Comparison of ENCODE assay signal across 11 mouse cellular contexts in the genomic region with DNA sequence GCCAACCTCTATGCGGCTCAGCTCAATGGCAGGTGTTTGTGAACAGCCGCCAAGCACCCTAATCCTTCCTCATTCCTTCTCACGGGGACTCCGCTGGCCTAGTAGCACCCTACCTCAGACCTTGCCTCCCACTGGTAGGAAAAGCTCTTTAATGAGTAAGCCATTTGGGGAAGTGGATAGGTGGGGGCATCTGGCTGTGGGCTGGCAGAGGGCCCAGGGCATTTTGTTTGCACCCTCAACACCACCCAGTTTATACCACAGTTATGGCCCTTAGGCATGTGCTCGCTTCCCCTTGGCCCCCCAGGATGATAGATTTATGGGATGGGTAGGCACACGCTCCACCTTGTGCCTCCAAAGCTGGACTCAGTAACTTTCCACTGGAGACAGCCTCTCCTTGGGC. TPM values are rescaled to one million over a fixed set of nuclear protein-coding genes. Genes with fewer than 3 reads are reported as not detected.
DNase-seq lines count a peak whose midpoint lies in the region; ATAC-seq and TF ChIP-seq lines count a peak whose summit lies in the region.
"Had no signal": no experiment of that assay in that cellular context is flagged by ENCODE, and none has a peak within 500 bp of the region (broad histone marks: within the 10 kb centered on the region; RNA-seq: fewer than 3 reads in every experiment).

No protein-coding gene starts in this region.

- TF ChIP-seq POLR2A in MEL (IDR thresholded peaks at IDR 0.05; ENCODE audit: control insufficient read depth in 1 of 2, insufficient read depth in 1 of 2, low read depth in 1 of 2, low read length in 2 of 2, poor library complexity in 1 of 2), result no peak

- H3K79me2 ChIP-seq in MEL (ENCODE audit: control insufficient read depth, insufficient read depth, low read length, poor library complexity), result no peaks in the 10 kb centered on the region

- no peak for TF ChIP-seq CTCF in MEL (IDR thresholded peaks at IDR 0.05 in 2 of 3, conservative IDR thresholded peaks at IDR 0.05 in 1 of 3; ENCODE audit: control insufficient read depth in 1 of 3, insufficient read depth in 1 of 3, low read depth in 2 of 3, low read length in 3 of 3, poor library complexity in 1 of 3, severe bottlenecking in 1 of 3)
- TF ChIP-seq CTCF in intestine, postnatal 0 days (IDR thresholded peaks at IDR 0.05; ENCODE audit: low read depth), result no peak
- TF ChIP-seq CTCF in lung, postnatal 0 days (IDR thresholded peaks at IDR 0.05), result no peak

- peaks cover 0 to 3% of the 10 kb centered on the region in 2 experiments; a peak in 1 of 4 replicates for H3K27me3 ChIP-seq in MEL (ENCODE audit: control insufficient read depth in 1 of 2, insufficient read depth in 2 of 2, low read length in 2 of 2)
- no peaks in the 10 kb centered on the region for H3K27me3 ChIP-seq in intestine, postnatal 0 days (replicated peaks; ENCODE audit: control insufficient read depth, insufficient read depth, low read length)
- no peaks in the 10 kb centered on the region for H3K27me3 ChIP-seq in lung, postnatal 0 days (replicated peaks; ENCODE audit: insufficient read depth, low read length)

- TF ChIP-seq RAD21 in MEL (IDR thresholded peaks at IDR 0.05; ENCODE audit: low read depth, low read length), result no peak

- peak; percentile 78 for ATAC-seq in intestine, postnatal 0 days
- ATAC-seq in lung, postnatal 0 days, result peak; percentile 38
- ATAC-seq in frontal cortex, adult (ENCODE audit: low TSS enrichment), result no peak
- ATAC-seq: forebrain, embryonic 13.5 days had no signal

- H3K4me2 ChIP-seq in intestine, postnatal 0 days (replicated peaks; ENCODE audit: low read depth), result no peak overlapping the region
- H3K4me2 ChIP-seq in lung, postnatal 0 days (replicated peaks; ENCODE audit: low read depth, low read length), result no peak overlapping the region
- H3K4me2 ChIP-seq: forebrain, embryonic 13.5 days; heart, embryonic 12.5 days; liver, embryonic 15.5 days had no signal

- no peak overlapping the region for H3K27ac ChIP-seq in MEL (ENCODE audit: control insufficient read depth, low read depth, low read length)
- no peak overlapping the region for H3K27ac ChIP-seq in intestine, postnatal 0 days (ENCODE audit: low read depth, low read length)
- no peak overlapping the region for H3K27ac ChIP-seq in lung, postnatal 0 days (ENCODE audit: low read length)
- H3K27ac ChIP-seq: forebrain, embryonic 13.5 days; liver, embryonic 15.5 days had no signal

- H3K4me3 ChIP-seq in MEL (ENCODE audit: control insufficient read depth in 1 of 2, insufficient read depth in 1 of 2, low read depth in 2 of 2, low read length in 2 of 2), result no peak overlapping the region
- H3K4me3 ChIP-seq in intestine, postnatal 0 days (ENCODE audit: low read depth, low read length), result no peak overlapping the region
- H3K4me3 ChIP-seq in lung, postnatal 0 days (ENCODE audit: low read depth, low read length), result no peak overlapping the region
- H3K4me3 ChIP-seq: forebrain, embryonic 13.5 days; heart, embryonic 12.5 days; liver, embryonic 15.5 days had no signal

- no peak overlapping the region for H3K9ac ChIP-seq in MEL (ENCODE audit: control insufficient read depth, low read depth, low read length, poor library complexity, severe bottlenecking)
- no peak overlapping the region for H3K9ac ChIP-seq in intestine, postnatal 0 days (ENCODE audit: low read depth, low read length)
- no peak overlapping the region for H3K9ac ChIP-seq in lung, postnatal 0 days (replicated peaks; ENCODE audit: low read depth)
- H3K9ac ChIP-seq: forebrain, embryonic 13.5 days; heart, embryonic 12.5 days; liver, embryonic 15.5 days had no signal

- TF ChIP-seq EP300 in MEL (IDR thresholded peaks at IDR 0.05; ENCODE audit: low read depth in 1 of 2, low read length in 2 of 2), result no peak
- no peak for TF ChIP-seq EP300 in lung, postnatal 0 days (IDR thresholded peaks at IDR 0.05)

- H3K4me1 ChIP-seq in MEL (ENCODE audit: control insufficient read depth in 1 of 2, insufficient read depth in 2 of 2, low read length in 2 of 2), result peaks cover 0 to 9% of the 10 kb centered on the region in 2 experiments; a peak in 2 of 4 replicates
- peaks cover 14% of the 10 kb centered on the region for H3K4me1 ChIP-seq in intestine, postnatal 0 days (replicated peaks; ENCODE audit: control insufficient read depth, insufficient read depth, low read length)
- peaks cover 10% of the 10 kb centered on the region; the same call in 1 of the 2 replicates for H3K4me1 ChIP-seq in lung, postnatal 0 days (ENCODE audit: insufficient read depth, low read depth, low read length)

- no peaks in the 10 kb centered on the region for H3K36me3 ChIP-seq in MEL (ENCODE audit: control insufficient read depth in 1 of 2, insufficient read depth in 2 of 2, low read length in 2 of 2)
- no peaks in the 10 kb centered on the region; the same call in 1 of the 2 replicates for H3K36me3 ChIP-seq in intestine, postnatal 0 days (ENCODE audit: control insufficient read depth, insufficient read depth)
- no peaks in the 10 kb centered on the region for H3K36me3 ChIP-seq in lung, postnatal 0 days (ENCODE audit: insufficient read depth, low read length)
- H3K36me3 ChIP-seq: heart, embryonic 12.5 days; liver, embryonic 15.5 days had no signal

- WGBS in intestine, postnatal 0 days, result 41% methylated on average over 6 of the region's 6 CpGs
- WGBS in lung, postnatal 0 days, result 55% methylated on average over 6 of the region's 6 CpGs

- H3K9me3 ChIP-seq in MEL (replicated peaks; ENCODE audit: insufficient read depth, low read length), result no peaks in the 10 kb centered on the region
- no peaks in the 10 kb centered on the region for H3K9me3 ChIP-seq in intestine, postnatal 0 days (ENCODE audit: control insufficient read depth)
- H3K9me3 ChIP-seq in lung, postnatal 0 days (ENCODE audit: low read length), result no peaks in the 10 kb centered on the region
- H3K9me3 ChIP-seq: forebrain, embryonic 13.5 days; heart, embryonic 12.5 days; liver, embryonic 15.5 days had no signal

- peak; percentile 43 for DNase-seq in 3134 (ENCODE audit: extremely low read depth, insufficient read length, low spot score)
- peak; percentile 52 for DNase-seq in MEL (ENCODE audit: low read depth, low spot score)
- peak; percentile 76 for DNase-seq in lung, postnatal 0 days (ENCODE audit: low spot score)
- no peak for DNase-seq in neural tube, embryonic 10.5 days (ENCODE audit: extremely low spot score, low spot score)
- no peak for DNase-seq in spleen, postnatal 36 days (ENCODE audit: low spot score in 2 of 2)
- DNase-seq: retina, postnatal 1 day had no signal

TF ChIP-seq in MEL, 35 proteins besides CTCF, POLR2A, EP300 and RAD21:
- no peak for TF ChIP-seq ZKSCAN1 (IDR thresholded peaks at IDR 0.05; ENCODE audit: low read depth, low read length)
- TF ChIP-seq NELFE (IDR thresholded peaks at IDR 0.05; ENCODE audit: low read depth, low read length), result no peak
- TF ChIP-seq TBP (IDR thresholded peaks at IDR 0.05; ENCODE audit: low read depth, low read length), result no peak
- no peak for TF ChIP-seq HCFC1 (IDR thresholded peaks at IDR 0.05; ENCODE audit: low read depth, low read length)

RNA-seq across cellular contexts. Expression of a gene that starts 7.8 kb away (rescaled TPM):
- total RNA-seq in MEL (2012; rRNA removed), result 0.12 and 0.13 TPM in 2 replicates
- polyA plus RNA-seq in MEL (2012; ENCODE audit: insufficient read depth in 1 of 2, insufficient read length in 2 of 2, low read depth in 1 of 2, low replicate concordance in 2 of 2, missing spikeins in 1 of 2), result under 1 TPM in 1 of 2 experiments, not detected in 1; 0.28 TPM
- 1.5 TPM in 2 replicates for polyA plus RNA-seq in intestine, postnatal 0 days (2015; fragmentation: Nextera tagmentation; extraction: Ambion mirVana)
- 0.98 and 1.5 TPM in 2 replicates for polyA plus RNA-seq in lung, postnatal 0 days (2015; fragmentation: Nextera tagmentation; extraction: Ambion mirVana)

Comparison
In these comparisons a context has a peak if more than half of its experiments do, and no peak if none do; other contexts are left out.
1. DNase-seq: peak in 3134 (single experiment), MEL (single experiment) and lung, postnatal 0 days (single experiment); none in neural tube, embryonic 10.5 days (single experiment) and spleen, postnatal 36 days (0 of 2).